Mouse (Mus musculus): ENCODE measurements around the gene Usp32.

Usp32 gene

GRCm38 (mm10) chr11:84945841-84946240 is 194.1 kb downstream of the Usp32 start:
- DNase-seq: no peak

GRCm38 (mm10) chr11:84944639-84945435 is 195.1 kb downstream of the Usp32 start:
- no peak for DNase-seq

GRCm38 (mm10) chr11:84943948-84944347 is 196.0 kb downstream of the Usp32 start:
- peak; percentile 76 for DNase-seq

- DNase-seq: no peak
Observed at GRCm38 (mm10) chr11:84940140-84940539, 199.8 kb downstream of the Usp32 start.

DNA sequence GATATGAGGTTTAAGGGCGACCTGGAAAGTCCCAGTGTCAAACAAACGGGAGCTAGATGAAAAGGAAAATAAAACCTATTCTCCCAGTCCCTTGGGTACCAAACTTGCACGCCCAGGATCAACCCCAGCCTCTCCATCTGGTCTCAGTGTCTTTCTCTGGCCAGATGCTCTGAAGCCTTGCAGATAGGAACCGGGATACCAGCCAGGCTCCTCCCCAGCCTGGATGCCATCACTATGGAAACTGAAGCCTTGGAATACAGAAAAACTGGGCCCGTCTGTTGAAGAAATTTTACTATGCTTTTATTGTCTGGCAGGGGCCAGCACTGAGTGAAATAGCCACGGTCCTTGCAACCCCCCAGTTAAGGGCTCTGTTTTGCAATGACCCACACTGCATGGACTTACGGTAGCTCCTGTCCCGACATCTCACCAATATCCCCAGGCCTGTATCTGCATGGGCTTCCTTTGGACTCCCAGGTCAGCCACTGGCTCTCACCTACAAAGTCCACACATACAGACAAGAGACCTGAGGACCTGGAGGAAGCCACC is 200.4 kb downstream of the Usp32 start:
- DNase-seq: no peak
